Mouse (Mus musculus) E14TG2a.4 (cell line): Measurements from ENCODE around the gene Gpr157.

ENCODE experiments used
- CTCF ChIP-seq: conservative IDR thresholded peaks from 2 replicates; pipeline ENCODE4 v1.5.1; 2014; ENCODE audit warnings: low read length
- NANOG ChIP-seq: IDR thresholded peaks from 2 replicates; pipeline ENCODE4 v1.6.1; 2014; ENCODE audit warnings: borderline replicate concordance, low read length, mixed read lengths
- POU5F1 ChIP-seq: IDR thresholded peaks from 2 replicates; pipeline ENCODE4 v1.6.1; 2014; ENCODE audit warnings: low read length, borderline replicate concordance

- peak; percentile 95 for TF ChIP-seq CTCF
- no peak for TF ChIP-seq NANOG
- TF ChIP-seq POU5F1: no peak
Observed at GRCm38 (mm10) chr4:150091887-150092582, 4.9 kb downstream of the Gpr157 start.
